Mouse (Mus musculus) thymus, postnatal 25 days (tissue): Measurements from ENCODE around the gene Rtp2.

Source experiments
- DNase-seq: peaks from one replicate; pipeline ENCODE4 v3.0.0; 2022

Gene Rtp2

DNA sequence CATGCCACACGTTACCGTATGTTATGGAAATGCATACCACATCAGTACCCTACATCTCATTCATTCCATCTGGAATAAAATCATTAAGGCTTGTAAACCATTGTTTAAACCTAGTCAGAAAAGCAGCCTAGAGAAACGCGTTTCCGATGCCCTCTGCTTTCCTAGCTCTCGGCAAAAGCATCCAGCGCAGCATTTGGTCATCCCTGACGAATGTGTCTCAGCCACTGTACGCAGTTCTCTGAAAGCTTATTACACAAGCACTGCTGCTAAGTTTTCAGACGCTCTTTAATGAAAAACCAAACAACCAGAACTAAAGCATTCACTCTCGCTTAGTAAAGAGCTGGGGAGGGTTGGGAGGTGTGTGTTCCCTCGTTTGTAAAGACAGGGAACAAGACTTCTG lies 47.1 kb downstream of the Rtp2 start:
- no peak for DNase-seq
